Mouse (Mus musculus): ENCODE measurements around the gene Rrp1b. TPM values are rescaled to one million over a fixed set of nuclear protein-coding genes. Genes with fewer than 3 reads are reported as not detected.
"Not testable (repeated sequence)": the region's sequence is repeated elsewhere in the genome, so short reads cannot be mapped to it uniquely, and the experiment has no call there.

Gene Rrp1b
- total RNA-seq, 4 experiments from 2014 or later: 5.1 to 10.5 (median 7.5) TPM

DNA sequence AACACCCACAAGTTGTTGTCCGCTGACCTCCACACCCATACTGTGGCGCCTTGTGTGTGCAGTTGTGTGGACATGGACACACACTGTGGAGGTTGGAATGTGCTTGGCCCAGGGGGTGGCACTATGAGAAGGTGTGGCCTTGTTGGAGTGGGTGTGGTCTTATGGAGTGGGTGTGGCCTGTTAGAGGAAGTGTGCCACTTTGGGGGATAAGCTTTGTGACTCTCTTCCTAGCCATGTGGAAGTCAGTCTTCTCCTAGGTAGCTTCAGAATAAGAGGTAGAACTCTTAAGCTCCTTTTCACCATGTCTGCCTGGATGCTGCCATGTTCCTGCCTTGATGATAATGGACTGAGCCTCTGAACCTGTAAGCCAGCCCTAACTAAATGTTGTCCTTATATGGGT lies 51.2 kb downstream of the Rrp1b start:
- DNase-seq (ENCODE audit: low spot score in 2 of 2): no peak

DNA sequence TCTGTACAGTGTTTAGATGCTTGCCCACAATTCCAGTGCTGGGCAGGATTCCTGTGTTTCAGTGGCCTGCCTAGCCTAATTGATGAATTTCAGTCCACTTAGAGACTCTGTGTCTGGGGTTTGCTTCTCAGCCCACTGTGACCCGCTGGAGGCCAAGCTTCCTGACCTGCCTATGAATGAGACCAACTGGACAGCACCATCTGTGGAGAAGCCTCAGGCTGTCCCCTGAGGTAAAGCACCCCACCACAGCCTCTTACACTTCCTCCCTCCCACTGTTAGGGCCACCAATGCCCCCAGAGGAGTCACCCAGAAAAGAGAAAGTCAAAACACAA lies 55.1 kb downstream of the Rrp1b start:
- DNase-seq (ENCODE audit: low spot score in 2 of 2): no peak

DNA sequence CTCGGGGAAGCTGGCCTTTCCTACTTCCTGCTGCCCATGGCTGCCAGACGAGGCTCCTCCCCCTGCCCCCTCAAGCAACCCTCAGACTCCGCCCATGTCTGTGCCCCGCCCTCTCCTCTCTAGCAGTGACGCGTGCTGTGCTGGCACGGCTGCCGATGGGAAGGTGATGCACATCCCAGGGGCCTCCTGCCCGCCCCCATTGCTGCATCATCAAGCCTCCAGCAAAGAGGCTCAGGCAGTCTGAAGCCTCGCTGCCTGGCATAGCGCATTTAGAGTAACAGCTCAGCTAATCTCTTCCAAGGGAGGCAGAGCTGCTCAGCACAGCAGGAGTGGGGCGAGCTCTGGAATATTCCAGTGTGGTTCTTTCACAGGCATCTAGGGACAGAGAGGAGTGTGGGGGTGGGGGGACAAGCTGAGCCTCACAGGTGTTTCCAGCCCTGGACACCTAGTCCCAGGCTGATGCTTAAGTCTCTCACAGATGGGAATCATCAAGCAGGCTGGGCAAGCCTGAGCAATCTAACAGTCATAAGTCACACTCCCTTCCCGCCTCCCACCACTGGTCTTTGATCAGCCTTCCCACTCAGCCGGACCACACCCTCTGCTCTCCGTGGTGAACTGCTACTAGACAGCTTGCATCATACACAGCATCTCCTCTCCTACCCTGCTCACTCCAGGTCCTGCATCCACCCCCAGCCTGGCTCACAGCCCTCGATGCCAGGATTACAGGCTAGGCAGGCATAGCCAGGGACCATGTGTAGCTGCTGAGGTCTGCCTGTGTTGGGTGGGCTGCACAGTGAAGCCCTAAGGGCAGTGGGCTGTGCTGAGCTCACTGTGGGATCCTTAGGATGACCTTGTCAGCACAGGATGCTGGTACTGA lies 55.7 kb downstream of the Rrp1b start:
- peak; percentile 47 to 62 for DNase-seq (ENCODE audit: low spot score in 2 of 2)

- no peak for DNase-seq (ENCODE audit: low spot score in 2 of 2)
Observed at GRCm38 (mm10) chr17:32092241-32092619, 56.3 kb downstream of the Rrp1b start.

DNA sequence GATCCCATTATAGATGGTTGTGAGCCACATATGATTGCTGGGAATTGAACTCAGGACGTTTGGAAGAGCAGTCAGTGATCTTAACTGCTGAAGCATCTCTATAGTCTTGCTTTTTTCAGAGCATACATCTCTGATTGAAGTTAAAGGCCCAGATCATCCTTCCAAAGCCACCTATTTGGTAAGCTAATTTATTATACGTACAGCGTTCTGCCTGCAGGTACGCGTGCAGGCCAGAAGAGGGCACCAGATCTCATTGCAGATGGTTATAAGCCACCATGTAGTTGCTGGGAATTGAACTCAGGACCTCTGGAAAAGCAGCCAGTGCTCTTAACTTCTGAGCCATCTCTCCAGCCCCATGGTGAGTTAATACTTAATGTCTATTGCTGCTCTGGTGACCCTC lies 57.0 kb downstream of the Rrp1b start:
- no peak for DNase-seq (ENCODE audit: low spot score in 2 of 2)

- DNase-seq (ENCODE audit: low spot score in 2 of 2): no peak
Observed at GRCm38 (mm10) chr17:32097676-32098075, 61.8 kb downstream of the Rrp1b start.

- DNase-seq (ENCODE audit: low spot score in 2 of 2): not testable (repeated sequence)
Observed at GRCm38 (mm10) chr17:32098905-32099304, 63.0 kb downstream of the Rrp1b start.

DNA sequence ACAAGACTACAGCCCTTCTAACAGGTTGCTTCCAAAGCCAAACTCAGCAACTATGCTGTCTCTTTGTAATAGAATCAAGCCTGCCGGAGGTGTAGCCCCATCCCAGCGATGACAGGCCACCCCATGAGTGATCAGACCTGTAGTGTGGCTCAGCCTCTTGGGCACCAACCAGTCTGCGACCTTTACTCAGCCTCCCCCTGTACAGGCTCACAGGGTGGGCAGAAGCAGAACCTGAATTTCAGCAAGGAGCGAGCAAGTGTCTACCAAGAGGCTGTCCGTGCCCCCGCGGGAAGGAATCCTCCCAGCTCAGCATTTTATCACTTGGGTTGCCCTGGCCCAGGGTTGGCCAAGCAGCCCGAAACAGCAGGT lies 63.7 kb downstream of the Rrp1b start:
- DNase-seq (ENCODE audit: low spot score in 2 of 2): no peak

- DNase-seq (ENCODE audit: low spot score in 2 of 2): peak in 1 of 2 experiments; percentile 42
Observed at GRCm38 (mm10) chr17:32099943-32100586, 64.2 kb downstream of the Rrp1b start.

DNA sequence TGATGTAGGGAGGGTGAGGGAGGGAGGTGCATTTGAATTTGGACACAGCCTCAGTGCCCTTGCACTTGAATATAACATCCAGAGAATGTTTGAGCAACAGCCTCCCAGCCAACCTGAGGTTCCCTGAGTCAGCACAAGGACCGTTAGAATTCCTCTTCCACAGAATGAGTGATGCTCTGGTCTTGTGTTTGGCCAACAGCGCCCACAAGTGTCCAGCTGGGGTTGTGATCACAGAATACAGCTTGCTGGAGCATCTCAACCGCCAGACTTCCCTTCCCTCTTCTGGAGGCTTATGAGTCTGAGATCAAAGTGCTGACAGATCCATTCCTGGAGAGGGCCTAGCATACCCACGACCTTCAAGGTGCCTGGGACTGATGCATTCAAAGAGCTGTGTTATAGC lies 67.2 kb downstream of the Rrp1b start:
- no peak for DNase-seq (ENCODE audit: low spot score in 2 of 2)

DNA sequence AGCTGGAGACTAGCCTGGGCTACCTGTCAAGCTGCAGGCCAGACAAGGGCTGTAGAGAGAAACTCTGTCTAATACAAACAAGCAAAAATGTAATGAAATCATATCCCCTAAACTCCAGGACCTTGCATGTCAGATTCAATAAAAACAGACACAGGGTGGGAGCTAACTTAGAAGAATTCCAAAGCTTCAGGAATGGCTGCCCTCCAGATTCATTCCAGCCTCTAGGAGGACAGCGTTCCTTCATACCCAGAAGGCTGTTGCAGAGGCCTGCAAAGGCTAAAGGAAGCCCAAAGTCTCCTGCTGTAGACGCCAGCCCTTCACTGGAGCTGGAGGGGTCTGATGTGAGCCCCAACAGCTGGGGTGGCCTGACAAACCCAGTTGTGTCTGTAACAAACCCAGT lies 70.5 kb downstream of the Rrp1b start:
- no peak for DNase-seq (ENCODE audit: low spot score in 2 of 2)

GRCm38 (mm10) chr17:32107877-32108276 lies 72.0 kb downstream of the Rrp1b start:
- DNase-seq (ENCODE audit: low spot score in 2 of 2): no peak

- not testable (repeated sequence) for DNase-seq (ENCODE audit: low spot score in 2 of 2)
Observed at GRCm38 (mm10) chr17:32108320-32109011, 72.6 kb downstream of the Rrp1b start.

- no peak for DNase-seq (ENCODE audit: low spot score in 2 of 2)
Observed at GRCm38 (mm10) chr17:32109201-32109940, 73.5 kb downstream of the Rrp1b start.

DNA sequence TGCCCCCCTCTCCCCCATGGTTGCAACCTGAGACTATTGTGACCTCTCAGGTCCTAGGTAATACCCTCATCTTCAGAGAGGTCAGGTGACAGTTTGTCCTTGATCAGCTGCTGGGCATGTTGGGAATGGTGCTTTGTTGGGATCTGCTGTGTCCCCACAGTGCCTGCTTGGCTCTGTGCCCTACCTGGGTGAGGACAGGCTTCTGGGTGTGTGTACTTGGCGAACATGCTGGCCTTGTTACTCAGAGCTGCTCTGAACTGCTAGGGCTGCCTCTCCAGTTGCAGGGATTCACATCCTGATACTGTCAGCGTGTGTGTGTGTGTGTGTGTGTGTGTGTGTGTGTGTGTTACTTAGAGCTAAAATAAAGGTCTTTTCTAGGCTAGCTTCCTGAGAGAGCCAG lies 74.5 kb downstream of the Rrp1b start:
- DNase-seq (ENCODE audit: low spot score in 2 of 2): no peak

GRCm38 (mm10) chr17:32110980-32111780 lies 75.3 kb downstream of the Rrp1b start:
- DNase-seq (ENCODE audit: low spot score in 2 of 2): no peak

Other genes with a start within 250 kb of the Rrp1b start
- gene Sik1, start 180.3 kb upstream of the Rrp1b start, total RNA-seq (2022): 10 to 100 TPM in 2 of 4 experiments, 1 to 10 TPM in 2; 7.8 to 22.8 (median 13.9) TPM
- gene Hsf2bp, start 249 bp downstream of the Rrp1b start, total RNA-seq (2022): under 1 TPM; 0.82 to 0.99 (median 0.93) TPM
- gene Notch3, start 130.8 kb downstream of the Rrp1b start, total RNA-seq (2022): 10 to 100 TPM in 1 of 4 experiments, 1 to 10 TPM in 3; 7.3 to 10.6 (median 8.4) TPM
- under 1 TPM in 2 of 4 experiments, not detected in 2; 0.24 TPM for gene Ephx3, start 153.4 kb downstream of the Rrp1b start, total RNA-seq (2022)
- 10 to 100 TPM; 38.2 to 40.8 (median 39.0) TPM for gene Brd4, start 248.6 kb downstream of the Rrp1b start, total RNA-seq (2022)

All from gastrocnemius, adult 8-10 months (tissue).